Mouse (Mus musculus): ENCODE measurements at regions not wholly inside any gene's neighbourhood (a gene's known extent, or its start where the extent isn't known, plus 50 kb on each side); places are given as distances from the start of the nearest gene placed in this dataset.
A peak's percentile ranks its signal among the peaks of the same experiment; 100 is the strongest.

GRCm38 (mm10) chr19:56116285-56116680 is 170.7 kb upstream of the Habp2 start:
- H3K27ac ChIP-seq (ENCODE audit: insufficient read depth, low read length) = no peak overlapping the region
- H3K36me3 ChIP-seq (ENCODE audit: control insufficient read depth, insufficient read depth, low read length) = no peaks in the 10 kb centered on the region
- WGBS = 84% methylated on average over 7 of the region's 7 CpGs
- TF ChIP-seq POLR2A (IDR thresholded peaks at IDR 0.05; ENCODE audit: low read depth, low read length) (no peak), CTCF (IDR thresholded peaks at IDR 0.05; ENCODE audit: extremely low read depth, insufficient read depth, insufficient read length, insufficient replicate concordance) (no peak)
- H3K27me3 ChIP-seq (ENCODE audit: control insufficient read depth, insufficient read depth, low read length) = no peaks in the 10 kb centered on the region
- no peak for DNase-seq (ENCODE audit: low read depth in 1 of 2, low spot score in 2 of 2)
- H3K4me1 ChIP-seq (ENCODE audit: control insufficient read depth, insufficient read depth, insufficient read length) = no peaks in the 10 kb centered on the region
- H3K4me3 ChIP-seq (ENCODE audit: extremely low read depth, insufficient read depth, insufficient read length) = no peak overlapping the region

- no peak overlapping the region for H3K27ac ChIP-seq (ENCODE audit: insufficient read depth, low read length)
- WGBS = 92% methylated on average over 7 of the region's 7 CpGs
- no peaks in the 10 kb centered on the region for H3K36me3 ChIP-seq (ENCODE audit: control insufficient read depth, insufficient read depth, low read length)
- H3K4me3 ChIP-seq (ENCODE audit: extremely low read depth, insufficient read depth, insufficient read length) = no peak overlapping the region
- no peak for DNase-seq (ENCODE audit: low read depth in 1 of 2, low spot score in 2 of 2)
- TF ChIP-seq CTCF (IDR thresholded peaks at IDR 0.05; ENCODE audit: extremely low read depth, insufficient read depth, insufficient read length, insufficient replicate concordance) (no peak), POLR2A (IDR thresholded peaks at IDR 0.05; ENCODE audit: low read depth, low read length) (no peak)
- no peaks in the 10 kb centered on the region for H3K27me3 ChIP-seq (ENCODE audit: control insufficient read depth, insufficient read depth, low read length)
- no peaks in the 10 kb centered on the region for H3K4me1 ChIP-seq (ENCODE audit: control insufficient read depth, insufficient read depth, insufficient read length)
Measured at GRCm38 (mm10) chr19:56120723-56121122, 166.2 kb upstream of the Habp2 start.

GRCm38 (mm10) chr19:56122186-56122585 is 164.8 kb upstream of the Habp2 start:
- 91% methylated on average over 5 of the region's 5 CpGs for WGBS
- Histone ChIP-seq H3K4me3 (ENCODE audit: extremely low read depth, insufficient read depth, insufficient read length) (no peak overlapping the region), H3K27me3 (ENCODE audit: control insufficient read depth, insufficient read depth, low read length) (no peaks in the 10 kb centered on the region), H3K36me3 (ENCODE audit: control insufficient read depth, insufficient read depth, low read length) (no peaks in the 10 kb centered on the region), H3K4me1 (ENCODE audit: control insufficient read depth, insufficient read depth, insufficient read length) (no peaks in the 10 kb centered on the region), H3K27ac (ENCODE audit: insufficient read depth, low read length) (no peak overlapping the region)
- no peak for DNase-seq (ENCODE audit: low read depth in 1 of 2, low spot score in 2 of 2)
- TF ChIP-seq CTCF (IDR thresholded peaks at IDR 0.05; ENCODE audit: extremely low read depth, insufficient read depth, insufficient read length, insufficient replicate concordance) (no peak), POLR2A (IDR thresholded peaks at IDR 0.05; ENCODE audit: low read depth, low read length) (no peak)

- Histone ChIP-seq H3K27ac (ENCODE audit: insufficient read depth, low read length) (no peak overlapping the region), H3K4me3 (ENCODE audit: extremely low read depth, insufficient read depth, insufficient read length) (no peak overlapping the region), H3K27me3 (ENCODE audit: control insufficient read depth, insufficient read depth, low read length) (no peaks in the 10 kb centered on the region), H3K36me3 (ENCODE audit: control insufficient read depth, insufficient read depth, low read length) (no peaks in the 10 kb centered on the region), H3K4me1 (ENCODE audit: control insufficient read depth, insufficient read depth, insufficient read length) (no peaks in the 10 kb centered on the region)
- TF ChIP-seq CTCF (IDR thresholded peaks at IDR 0.05; ENCODE audit: extremely low read depth, insufficient read depth, insufficient read length, insufficient replicate concordance) = no peak
- no peak for TF ChIP-seq POLR2A (IDR thresholded peaks at IDR 0.05; ENCODE audit: low read depth, low read length)
- DNase-seq (ENCODE audit: low read depth in 1 of 2, low spot score in 2 of 2) = no peak
- 88% methylated on average over 5 of the region's 5 CpGs for WGBS
Measured at GRCm38 (mm10) chr19:56131556-56131955, 155.4 kb upstream of the Habp2 start.

- no peak for TF ChIP-seq CTCF (IDR thresholded peaks at IDR 0.05; ENCODE audit: extremely low read depth, insufficient read depth, insufficient read length, insufficient replicate concordance)
- no peak for TF ChIP-seq POLR2A (IDR thresholded peaks at IDR 0.05; ENCODE audit: low read depth, low read length)
Measured at GRCm38 (mm10) chr19:56132911-56133562, 153.9 kb upstream of the Habp2 start.

GRCm38 (mm10) chr19:56133565-56133964 is 153.4 kb upstream of the Habp2 start:
- TF ChIP-seq CTCF (IDR thresholded peaks at IDR 0.05; ENCODE audit: extremely low read depth, insufficient read depth, insufficient read length, insufficient replicate concordance) (no peak), POLR2A (IDR thresholded peaks at IDR 0.05; ENCODE audit: low read depth, low read length) (no peak)
- Histone ChIP-seq H3K4me1 (ENCODE audit: control insufficient read depth, insufficient read depth, insufficient read length) (no peaks in the 10 kb centered on the region), H3K36me3 (ENCODE audit: control insufficient read depth, insufficient read depth, low read length) (no peaks in the 10 kb centered on the region), H3K4me3 (ENCODE audit: extremely low read depth, insufficient read depth, insufficient read length) (no peak overlapping the region), H3K27ac (ENCODE audit: insufficient read depth, low read length) (no peak overlapping the region), H3K27me3 (ENCODE audit: control insufficient read depth, insufficient read depth, low read length) (no peaks in the 10 kb centered on the region)
- DNase-seq (ENCODE audit: low read depth in 1 of 2, low spot score in 2 of 2) = no peak
- 51% methylated on average over 5 of the region's 5 CpGs for WGBS

More at GRCm38 (mm10) chr19:56132911-56133562, 153.9 kb upstream of the Habp2 start:
- H3K4me1 ChIP-seq (ENCODE audit: control insufficient read depth, insufficient read depth, insufficient read length) = no peaks in the 10 kb centered on the region
- no peak for DNase-seq (ENCODE audit: low read depth in 1 of 2, low spot score in 2 of 2)
- H3K27ac ChIP-seq (ENCODE audit: insufficient read depth, low read length) = no peak overlapping the region
- no peaks in the 10 kb centered on the region for H3K36me3 ChIP-seq (ENCODE audit: control insufficient read depth, insufficient read depth, low read length)
- 66% methylated on average over 7 of the region's 7 CpGs for WGBS
- no peaks in the 10 kb centered on the region for H3K27me3 ChIP-seq (ENCODE audit: control insufficient read depth, insufficient read depth, low read length)
- no peak overlapping the region for H3K4me3 ChIP-seq (ENCODE audit: extremely low read depth, insufficient read depth, insufficient read length)

- Histone ChIP-seq H3K4me1 (ENCODE audit: control insufficient read depth, insufficient read depth, insufficient read length) (no peaks in the 10 kb centered on the region), H3K27me3 (ENCODE audit: control insufficient read depth, insufficient read depth, low read length) (no peaks in the 10 kb centered on the region), H3K36me3 (ENCODE audit: control insufficient read depth, insufficient read depth, low read length) (no peaks in the 10 kb centered on the region), H3K4me3 (ENCODE audit: extremely low read depth, insufficient read depth, insufficient read length) (no peak overlapping the region), H3K27ac (ENCODE audit: insufficient read depth, low read length) (no peak overlapping the region)
- peak in 1 of 2 experiments; percentile 8 for DNase-seq (ENCODE audit: low read depth in 1 of 2, low spot score in 2 of 2)
- WGBS = 27% methylated on average over 17 of the region's 17 CpGs
- no peak for TF ChIP-seq POLR2A (IDR thresholded peaks at IDR 0.05; ENCODE audit: low read depth, low read length)
- TF ChIP-seq CTCF (IDR thresholded peaks at IDR 0.05; ENCODE audit: extremely low read depth, insufficient read depth, insufficient read length, insufficient replicate concordance) = peak; percentile 26; the same call in 1 of the 2 replicates
Measured at GRCm38 (mm10) chr19:56134081-56134818, 152.7 kb upstream of the Habp2 start.
